Comparison of ENCODE assay signal across 8 mouse cellular contexts in genomic region chr11:6415551-6416404, GRCm38 (mm10). TPM values are rescaled to one million over a fixed set of nuclear protein-coding genes. Genes with fewer than 3 reads are reported as not detected.
DNase-seq lines count a peak whose midpoint lies in the region; ATAC-seq and TF ChIP-seq lines count a peak whose summit lies in the region.

No protein-coding gene starts in this region.

- no peak for TF ChIP-seq CTCF in C2C12 (IDR thresholded peaks at IDR 0.05; ENCODE audit: control insufficient read depth, insufficient read depth, insufficient read length)
- no peak for TF ChIP-seq CTCF in embryonic fibroblast, embryonic 13.5 days (IDR thresholded peaks at IDR 0.05; ENCODE audit: borderline replicate concordance, insufficient read depth, low read length)
- no peak for TF ChIP-seq CTCF in midbrain, postnatal 0 days (IDR thresholded peaks at IDR 0.05)

- peak overlapping the region; percentile 85 for H3K4me2 ChIP-seq in kidney, embryonic 15.5 days
- peak overlapping the region; percentile 83 for H3K4me2 ChIP-seq in limb, embryonic 15.5 days
- peak overlapping the region; percentile 71 for H3K4me2 ChIP-seq in midbrain, postnatal 0 days (ENCODE audit: low read depth, low read length, poor library complexity, severe bottlenecking)

- H3K27ac ChIP-seq in embryonic fibroblast, embryonic 13.5 days (ENCODE audit: insufficient read depth, low read length): peak overlapping the region; percentile 99
- peak overlapping the region; percentile 99 for H3K27ac ChIP-seq in heart, embryonic 10.5 days
- peak overlapping the region; percentile 98 for H3K27ac ChIP-seq in kidney, embryonic 15.5 days
- peak overlapping the region; percentile 98 for H3K27ac ChIP-seq in limb, embryonic 15.5 days
- H3K27ac ChIP-seq in midbrain, postnatal 0 days (ENCODE audit: low read depth, low read length): peak overlapping the region; percentile 99

- peaks cover 45% of the 10 kb centered on the region for H3K79me2 ChIP-seq in C2C12 (ENCODE audit: control insufficient read depth, insufficient read depth)

- peaks cover 41% of the 10 kb centered on the region for H3K36me3 ChIP-seq in C2C12 (ENCODE audit: control insufficient read depth, insufficient read depth)
- peaks cover 31% of the 10 kb centered on the region for H3K36me3 ChIP-seq in heart, embryonic 10.5 days
- peaks cover 35% of the 10 kb centered on the region for H3K36me3 ChIP-seq in kidney, embryonic 15.5 days
- peaks cover 23% of the 10 kb centered on the region for H3K36me3 ChIP-seq in limb, embryonic 15.5 days
- peaks cover 15% of the 10 kb centered on the region for H3K36me3 ChIP-seq in midbrain, postnatal 0 days (ENCODE audit: insufficient read depth, low read length)

- H3K27me3 ChIP-seq in C2C12 (ENCODE audit: control insufficient read depth, insufficient read depth, insufficient read length): no peaks in the 10 kb centered on the region
- H3K27me3 ChIP-seq in heart, embryonic 10.5 days (ENCODE audit: insufficient read depth, poor library complexity, severe bottlenecking): no peaks in the 10 kb centered on the region
- no peaks in the 10 kb centered on the region for H3K27me3 ChIP-seq in kidney, embryonic 15.5 days
- no peaks in the 10 kb centered on the region for H3K27me3 ChIP-seq in limb, embryonic 15.5 days
- no peaks in the 10 kb centered on the region for H3K27me3 ChIP-seq in midbrain, postnatal 0 days (ENCODE audit: insufficient read depth, low read length)

- H3K9me3 ChIP-seq in heart, embryonic 10.5 days: no peaks in the 10 kb centered on the region
- no peaks in the 10 kb centered on the region for H3K9me3 ChIP-seq in kidney, embryonic 15.5 days (replicated peaks)
- H3K9me3 ChIP-seq in limb, embryonic 15.5 days: no peaks in the 10 kb centered on the region
- no peaks in the 10 kb centered on the region for H3K9me3 ChIP-seq in midbrain, postnatal 0 days (ENCODE audit: low read length)

- TF ChIP-seq POLR2A in embryonic fibroblast, embryonic 13.5 days (IDR thresholded peaks at IDR 0.05; ENCODE audit: low read depth, low read length): peak; percentile 89

- H3ac ChIP-seq in C2C12 (ENCODE audit: control insufficient read depth, insufficient read length, low read depth): peak overlapping the region; percentile 97

- peak; percentile 97 for DNase-seq in brain, adult 2 months (ENCODE audit: low read depth, low spot score)
- DNase-seq in heart, embryonic 10.5 days (ENCODE audit: low spot score): peak; percentile 99
- peak; percentile 96 for DNase-seq in midbrain, postnatal 0 days (ENCODE audit: low spot score)
- peak; percentile 98 to 99 for DNase-seq in spleen, postnatal 10 days (ENCODE audit: low spot score in 2 of 2)

- WGBS in heart, embryonic 10.5 days: under 1% methylated on average over 96 of the region's 102 CpGs
- under 1% methylated on average over 102 of the region's 102 CpGs for WGBS in kidney, embryonic 15.5 days
- under 1% methylated on average over 77 of the region's 102 CpGs for WGBS in limb, embryonic 15.5 days
- WGBS in midbrain, postnatal 0 days: under 1% methylated on average over 76 of the region's 102 CpGs

- no peaks in the 10 kb centered on the region for H3K4me1 ChIP-seq in embryonic fibroblast, embryonic 13.5 days (ENCODE audit: control insufficient read depth, insufficient read depth, low read length)
- H3K4me1 ChIP-seq in heart, embryonic 10.5 days: peaks cover 13% of the 10 kb centered on the region
- H3K4me1 ChIP-seq in kidney, embryonic 15.5 days: peaks cover 31% of the 10 kb centered on the region
- H3K4me1 ChIP-seq in limb, embryonic 15.5 days: peaks cover 30% of the 10 kb centered on the region
- peaks cover 13% of the 10 kb centered on the region for H3K4me1 ChIP-seq in midbrain, postnatal 0 days (ENCODE audit: insufficient read depth, low read length)

- peak; percentile 97 for ATAC-seq in kidney, embryonic 15.5 days (replicated peaks; ENCODE audit: low FRiP score)
- ATAC-seq in limb, embryonic 15.5 days (ENCODE audit: insufficient number of reproducible peaks, low FRiP score, low TSS enrichment, low read depth): peak; percentile 96
- peak; percentile 95 for ATAC-seq in midbrain, postnatal 0 days (ENCODE audit: low FRiP score)

- H3K4me3 ChIP-seq in C2C12 (ENCODE audit: insufficient read depth, poor library complexity, severe bottlenecking): peak overlapping the region; percentile 94
- H3K4me3 ChIP-seq in embryonic fibroblast, embryonic 13.5 days (ENCODE audit: insufficient read depth, low read length): peak overlapping the region; percentile 97
- peak overlapping the region; percentile 81 for H3K4me3 ChIP-seq in heart, embryonic 10.5 days
- H3K4me3 ChIP-seq in kidney, embryonic 15.5 days (replicated peaks): peak overlapping the region; percentile 98
- H3K4me3 ChIP-seq in limb, embryonic 15.5 days: peak overlapping the region; percentile 88
- H3K4me3 ChIP-seq in midbrain, postnatal 0 days (ENCODE audit: low read depth, low read length): peak overlapping the region; percentile 91

- peaks cover 31% of the 10 kb centered on the region for H3K79me3 ChIP-seq in C2C12 (ENCODE audit: low read depth)

- H3K9ac ChIP-seq in kidney, embryonic 15.5 days: peak overlapping the region; percentile 97
- H3K9ac ChIP-seq in limb, embryonic 15.5 days: peak overlapping the region; percentile 91
- peak overlapping the region; percentile 99 for H3K9ac ChIP-seq in midbrain, postnatal 0 days (replicated peaks; ENCODE audit: low read length, poor library complexity, severe bottlenecking)

TF ChIP-seq in C2C12, 6 proteins besides CTCF, POLR2A, EP300 and RAD21:
- peak; percentile 95 for TF ChIP-seq MAX (IDR thresholded peaks at IDR 0.05)
- TF ChIP-seq USF1 (IDR thresholded peaks at IDR 0.05; ENCODE audit: low read depth): no peak

RNA-seq across cellular contexts. Expression of gene Ppia, which starts 0.5 kb away (rescaled TPM):
- 4,929 TPM for polyA plus RNA-seq in C2C12 (2012; fragmentation: generic; extraction: Trizol)
- polyA plus RNA-seq in embryonic fibroblast, embryonic 13.5 days (2011; ENCODE audit: insufficient read length, low read depth, missing spikeins): 2,412 and 2,425 TPM in 2 replicates
- polyA plus RNA-seq in heart, embryonic 10.5 days (2016; fragmentation: Nextera tagmentation; extraction: Ambion mirVana): 4,882 and 5,148 TPM in 2 replicates
- 5,533 and 6,211 TPM in 2 replicates for polyA plus RNA-seq in kidney, embryonic 15.5 days (2015; fragmentation: Nextera tagmentation; extraction: Ambion mirVana)
- polyA plus RNA-seq in limb, embryonic 15.5 days (2015; fragmentation: Nextera tagmentation; extraction: Ambion mirVana): 4,193 and 4,412 TPM in 2 replicates
- 2,296 and 2,489 TPM in 2 replicates for total RNA-seq in midbrain, postnatal 0 days (2014; rRNA removed)
- polyA plus RNA-seq in midbrain, postnatal 0 days (2015; fragmentation: Nextera tagmentation; extraction: Ambion mirVana): 5,099 and 5,106 TPM in 2 replicates

RNA-seq across cellular contexts. Expression of gene Zmiz2, which starts 26.9 kb away (rescaled TPM):
- polyA plus RNA-seq in C2C12 (2012; fragmentation: generic; extraction: Trizol): 33.0 TPM
- 18.5 and 22.0 TPM in 2 replicates for polyA plus RNA-seq in embryonic fibroblast, embryonic 13.5 days (2011; ENCODE audit: insufficient read length, low read depth, missing spikeins)
- polyA plus RNA-seq in heart, embryonic 10.5 days (2016; fragmentation: Nextera tagmentation; extraction: Ambion mirVana): 8.1 and 10.2 TPM in 2 replicates
- polyA plus RNA-seq in kidney, embryonic 15.5 days (2015; fragmentation: Nextera tagmentation; extraction: Ambion mirVana): 11.4 and 12.4 TPM in 2 replicates
- 10.0 TPM in 2 replicates for polyA plus RNA-seq in limb, embryonic 15.5 days (2015; fragmentation: Nextera tagmentation; extraction: Ambion mirVana)
- total RNA-seq in midbrain, postnatal 0 days (2014; rRNA removed): 139 and 153 TPM in 2 replicates
- polyA plus RNA-seq in midbrain, postnatal 0 days (2015; fragmentation: Nextera tagmentation; extraction: Ambion mirVana): 33.7 and 36.0 TPM in 2 replicates

RNA-seq across cellular contexts. Expression of gene H2afv, which starts 28.5 kb away (rescaled TPM):
- polyA plus RNA-seq in C2C12 (2012; fragmentation: generic; extraction: Trizol): 153 TPM
- polyA plus RNA-seq in embryonic fibroblast, embryonic 13.5 days (2011; ENCODE audit: insufficient read length, low read depth, missing spikeins): 55.9 and 74.5 TPM in 2 replicates
- 303 and 415 TPM in 2 replicates for polyA plus RNA-seq in heart, embryonic 10.5 days (2016; fragmentation: Nextera tagmentation; extraction: Ambion mirVana)
- polyA plus RNA-seq in kidney, embryonic 15.5 days (2015; fragmentation: Nextera tagmentation; extraction: Ambion mirVana): 552 and 602 TPM in 2 replicates
- polyA plus RNA-seq in limb, embryonic 15.5 days (2015; fragmentation: Nextera tagmentation; extraction: Ambion mirVana): 402 and 435 TPM in 2 replicates
- 46.2 and 57.2 TPM in 2 replicates for total RNA-seq in midbrain, postnatal 0 days (2014; rRNA removed)
- polyA plus RNA-seq in midbrain, postnatal 0 days (2015; fragmentation: Nextera tagmentation; extraction: Ambion mirVana): 133 and 142 TPM in 2 replicates

RNA-seq across cellular contexts. Expression of gene Purb, which starts 59.9 kb away (rescaled TPM):
- polyA plus RNA-seq in C2C12 (2012; fragmentation: generic; extraction: Trizol): 41.0 TPM
- polyA plus RNA-seq in embryonic fibroblast, embryonic 13.5 days (2011; ENCODE audit: insufficient read length, low read depth, missing spikeins): 38.7 and 43.2 TPM in 2 replicates
- 21.0 and 24.4 TPM in 2 replicates for polyA plus RNA-seq in heart, embryonic 10.5 days (2016; fragmentation: Nextera tagmentation; extraction: Ambion mirVana)
- 29.2 and 29.6 TPM in 2 replicates for polyA plus RNA-seq in kidney, embryonic 15.5 days (2015; fragmentation: Nextera tagmentation; extraction: Ambion mirVana)
- 29.2 and 29.9 TPM in 2 replicates for polyA plus RNA-seq in limb, embryonic 15.5 days (2015; fragmentation: Nextera tagmentation; extraction: Ambion mirVana)
- total RNA-seq in midbrain, postnatal 0 days (2014; rRNA removed): 38.0 and 45.1 TPM in 2 replicates
- 12.2 and 14.2 TPM in 2 replicates for polyA plus RNA-seq in midbrain, postnatal 0 days (2015; fragmentation: Nextera tagmentation; extraction: Ambion mirVana)

Comparison
In these comparisons a context has a peak if more than half of its experiments do, and no peak if none do; other contexts are left out.
1. Peak in every context shown above with its lines: DNase-seq, ATAC-seq, H3K4me3 ChIP-seq and H3K27ac ChIP-seq.